Mouse (Mus musculus) kidney, postnatal 0 days (tissue): ENCODE results near the gene Lzts3. TPM values are rescaled to one million over a fixed set of nuclear protein-coding genes. Genes with fewer than 3 reads are reported as not detected.

Source experiments
- ATAC-seq: fragments of 200-750 bp; cut with Nextera tagmentation; replicated peaks from 2 replicates; pipeline ENCODE4 v1.8.0; 2017; ENCODE audit warnings: low read depth, moderate number of reproducible peaks, moderate TSS enrichment, moderate library complexity; ENCODE audit not compliant: low FRiP score
- DNase-seq: peaks from one replicate; pipeline ENCODE4 v3.0.0-alpha.2; 2016; ENCODE audit warnings: low spot score
- H3K27ac ChIP-seq: fragments of 300-500 bp; sonication (generic); 2 replicates; pipeline ENCODE4 v1.5.1; 2014; ENCODE audit warnings: mild to moderate bottlenecking
- H3K27me3 ChIP-seq: fragments of 300-500 bp; sonication (generic); 2 replicates; pipeline ENCODE4 v1.6.1; 2014; ENCODE audit warnings: low read length, mixed read lengths; ENCODE audit not compliant: insufficient read depth
- H3K36me3 ChIP-seq: fragments of 300-500 bp; sonication (generic); 2 replicates; pipeline ENCODE4 v1.6.1; 2014; ENCODE audit warnings: low read length, mixed read lengths; ENCODE audit not compliant: insufficient read depth
- H3K4me1 ChIP-seq: fragments of 300-500 bp; sonication (generic); replicated peaks from 2 replicates; pipeline ENCODE4 v1.6.1; 2014; ENCODE audit warnings: antibody characterized with exemption, low read length, mixed read lengths; ENCODE audit not compliant: insufficient read depth
- H3K4me2 ChIP-seq: fragments of 300-500 bp; sonication (generic); 2 replicates; pipeline ENCODE4 v1.6.1; 2014; ENCODE audit warnings: mild to moderate bottlenecking, low read length, moderate library complexity, mixed read lengths
- H3K4me3 ChIP-seq: fragments of 300-500 bp; sonication (generic); replicated peaks from 2 replicates; pipeline ENCODE4 v1.5.1; 2014; ENCODE audit warnings: low read depth, low read length
- H3K9ac ChIP-seq: fragments of 300-500 bp; sonication (generic); 2 replicates; pipeline ENCODE4 v1.6.1; 2014; ENCODE audit warnings: low read depth, low read length
- H3K9me3 ChIP-seq: fragments of 300-500 bp; sonication (generic); replicated peaks from 2 replicates; pipeline ENCODE4 v1.6.1; 2016; ENCODE audit warnings: low read length, inconsistent platforms, mixed read lengths
- CTCF ChIP-seq: IDR thresholded peaks from 2 replicates; pipeline ENCODE4 v1.5.1; 2016; ENCODE audit warnings: antibody characterized with exemption, low read depth, mild to moderate bottlenecking, moderate library complexity
- WGBS: fragments of 180-500 bp; shearing (Covaris S2); extraction: QIAGEN DNeasy Blood & Tissue Kit; methylation state at CpG from one replicate; pipeline ENCODE4 v1.1.7; 2014; 5-methylcytosine and 5-hydroxymethylcytosine counted together
- polyA plus RNA-seq: library from polyadenylated mRNA; unstranded; fragments of >200 nt; fragmentation: Nextera tagmentation; extraction: Ambion mirVana; gene quantifications from 2 replicates; pipeline ENCODE4 v1.2.1, GENCODE M21; 2015

The Lzts3 gene
- polyA plus RNA-seq, 1 experiment from 2014 or later: 11.2 TPM

GRCm38 (mm10) chr2:130591016-130591415, 51.6 kb downstream of the Lzts3 start:
- ATAC-seq (no peak), DNase-seq (no peak)
- Histone ChIP-seq H3K4me2 (no peak overlapping the region), H3K27ac (no peak overlapping the region), H3K4me1 (no peaks in the 10 kb centered on the region), H3K9me3 (no peaks in the 10 kb centered on the region), H3K9ac (no peak overlapping the region), H3K27me3 (no peaks in the 10 kb centered on the region), H3K36me3 (peaks cover 12% of the 10 kb centered on the region), H3K4me3 (no peak overlapping the region)
- no peak for TF ChIP-seq CTCF
- WGBS: 80% methylated on average over 2 of the region's 2 CpGs

GRCm38 (mm10) chr2:130589761-130590160, 52.8 kb downstream of the Lzts3 start:
- 90% methylated on average over 2 of the region's 2 CpGs for WGBS
- ATAC-seq (no peak), DNase-seq (no peak)
- no peak for TF ChIP-seq CTCF
- no peak overlapping the region for H3K27ac ChIP-seq
- H3K4me2 ChIP-seq: no peak overlapping the region
- H3K4me3 ChIP-seq: no peak overlapping the region
- peaks cover 9% of the 10 kb centered on the region for H3K36me3 ChIP-seq
- H3K9me3 ChIP-seq: no peaks in the 10 kb centered on the region
- no peak overlapping the region for H3K9ac ChIP-seq
- no peaks in the 10 kb centered on the region for H3K4me1 ChIP-seq
- H3K27me3 ChIP-seq: no peaks in the 10 kb centered on the region

- Histone ChIP-seq H3K27me3 (no peaks in the 10 kb centered on the region), H3K9ac (no peak overlapping the region), H3K4me1 (no peaks in the 10 kb centered on the region), H3K4me3 (no peak overlapping the region), H3K36me3 (peaks cover 9% of the 10 kb centered on the region), H3K4me2 (no peak overlapping the region), H3K9me3 (no peaks in the 10 kb centered on the region), H3K27ac (no peak overlapping the region)
- TF ChIP-seq CTCF: no peak
- no peak for ATAC-seq
- no peak for DNase-seq
- WGBS: 68% methylated on average over 4 of the region's 4 CpGs
These were observed 53.4 kb downstream of the Lzts3 start for GRCm38 (mm10) chr2:130589157-130589556.

GRCm38 (mm10) chr2:130588373-130588772, 54.2 kb downstream of the Lzts3 start:
- no peak for ATAC-seq

GRCm38 (mm10) chr2:130586016-130586415, 56.6 kb downstream of the Lzts3 start:
- WGBS: 86% methylated on average over 6 of the region's 6 CpGs
- no peak overlapping the region for H3K4me2 ChIP-seq
- DNase-seq (no peak), ATAC-seq (no peak)
- H3K27me3 ChIP-seq: 0 out of 2 replicates have a peak, but pooled peaks cover 12% of the 10 kb centered on the region
- H3K9ac ChIP-seq: no peak overlapping the region
- no peak overlapping the region for H3K4me3 ChIP-seq
- TF ChIP-seq CTCF: no peak
- H3K27ac ChIP-seq: no peak overlapping the region
- H3K36me3 ChIP-seq: 0 out of 2 replicates have a peak, but pooled peaks cover 1% of the 10 kb centered on the region
- peaks cover 1% of the 10 kb centered on the region; the same call in 1 of the 2 replicates for H3K4me1 ChIP-seq
- no peaks in the 10 kb centered on the region for H3K9me3 ChIP-seq

More at GRCm38 (mm10) chr2:130588373-130588772, 54.2 kb downstream of the Lzts3 start:
- H3K9ac ChIP-seq: no peak overlapping the region
- peaks cover 9% of the 10 kb centered on the region for H3K36me3 ChIP-seq
- H3K27ac ChIP-seq: no peak overlapping the region
- WGBS: 82% methylated on average over 2 of the region's 2 CpGs
- H3K4me3 ChIP-seq: no peak overlapping the region
- no peaks in the 10 kb centered on the region for H3K9me3 ChIP-seq
- DNase-seq: no peak
- no peaks in the 10 kb centered on the region for H3K4me1 ChIP-seq
- H3K4me2 ChIP-seq: no peak overlapping the region
- H3K27me3 ChIP-seq: no peaks in the 10 kb centered on the region
- no peak for TF ChIP-seq CTCF

- peaks cover 27% of the 10 kb centered on the region; the same call in 1 of the 2 replicates for H3K27me3 ChIP-seq
- no peak overlapping the region for H3K4me2 ChIP-seq
- peaks cover 10% of the 10 kb centered on the region for H3K4me1 ChIP-seq
- ATAC-seq (no peak), DNase-seq (no peak)
- H3K9me3 ChIP-seq: no peaks in the 10 kb centered on the region
- no peaks in the 10 kb centered on the region for H3K36me3 ChIP-seq
- no peak overlapping the region for H3K4me3 ChIP-seq
- H3K27ac ChIP-seq: no peak overlapping the region
- WGBS: 74% methylated on average over 10 of the region's 10 CpGs
- TF ChIP-seq CTCF: no peak
- no peak overlapping the region for H3K9ac ChIP-seq
These were observed 58.6 kb downstream of the Lzts3 start for GRCm38 (mm10) chr2:130583902-130584560.

Other genes starting within 250 kb of the Lzts3 start
- 62.1 and 64.8 TPM in 2 replicates for gene Cpxm1, start 245.2 kb downstream of the Lzts3 start, polyA plus RNA-seq
- not detected in 2 replicates for gene Gm28372, start 237.6 kb downstream of the Lzts3 start, polyA plus RNA-seq
- not detected in 2 replicates for gene 1700020A23Rik, start 237.5 kb downstream of the Lzts3 start, polyA plus RNA-seq
- gene Tmem239, start 236.3 kb downstream of the Lzts3 start, polyA plus RNA-seq: not detected in 2 replicates
- 64.6 and 68.6 TPM in 2 replicates for gene Vps16, start 218.5 kb downstream of the Lzts3 start, polyA plus RNA-seq
- 12.1 and 13.0 TPM in 2 replicates for gene Pced1a, start 218.1 kb downstream of the Lzts3 start, polyA plus RNA-seq
- 72.9 and 80.3 TPM in 2 replicates for gene Ptpra, start 192.5 kb downstream of the Lzts3 start, polyA plus RNA-seq
- gene Mrps26, start 79.1 kb downstream of the Lzts3 start, polyA plus RNA-seq: 103 and 110 TPM in 2 replicates
- gene Oxt, start 66.6 kb downstream of the Lzts3 start, polyA plus RNA-seq: 0.63 and 0.65 TPM in 2 replicates
- gene Avp, start 60.2 kb downstream of the Lzts3 start, polyA plus RNA-seq: not detected in 2 replicates
- gene Fastkd5, start 12.8 kb downstream of the Lzts3 start, polyA plus RNA-seq: 12.4 and 12.6 TPM in 2 replicates
- gene Ubox5, start 12.8 kb downstream of the Lzts3 start, polyA plus RNA-seq: 7.5 and 9.3 TPM in 2 replicates
- 89.6 and 96.6 TPM in 2 replicates for gene Ddrgk1, start 21.9 kb upstream of the Lzts3 start, polyA plus RNA-seq
- 98.8 and 99.2 TPM in 2 replicates for gene Itpa, start 24.8 kb upstream of the Lzts3 start, polyA plus RNA-seq
- 7.6 and 8.3 TPM in 2 replicates for gene Slc4a11, start 54.7 kb upstream of the Lzts3 start, polyA plus RNA-seq